Mouse (Mus musculus): ENCODE results near the gene Tmcc2. TPM values are rescaled to one million over a fixed set of nuclear protein-coding genes. Genes with fewer than 3 reads are reported as not detected.

Tmcc2 gene
- polyA plus RNA-seq, 2 experiments: 285 to 327 TPM

GRCm38 (mm10) chr1:132387943-132388342, 3.1 kb downstream of the Tmcc2 start:
- no peak for TF ChIP-seq CTCF (IDR thresholded peaks at IDR 0.05; ENCODE audit: low read depth)
- TF ChIP-seq EP300 (IDR thresholded peaks at IDR 0.05; ENCODE audit: low read depth): no peak
- H3K4me1 ChIP-seq (replicated peaks; ENCODE audit: control insufficient read depth in 2 of 2, insufficient read depth in 2 of 2, low read length in 1 of 2): peaks cover 31 to 51% of the 10 kb centered on the region in 2 experiments
- H3K4me3 ChIP-seq (ENCODE audit: insufficient read depth in 1 of 2, low read depth in 2 of 2, low read length in 2 of 2): peak overlapping the region; percentile 90 to 95
- no peaks in the 10 kb centered on the region for H3K27me3 ChIP-seq (ENCODE audit: control insufficient read depth, insufficient read depth, low read length)
- H3K27ac ChIP-seq: peak overlapping the region; percentile 97
- H3K9me3 ChIP-seq (ENCODE audit: control insufficient read depth, low read length): no peaks in the 10 kb centered on the region
- 38% methylated on average over 4 of the region's 4 CpGs for WGBS (ENCODE audit: insufficient replicate concordance)
- H3K36me3 ChIP-seq (replicated peaks; ENCODE audit: control insufficient read depth, insufficient read depth, low read depth): peaks cover 15% of the 10 kb centered on the region
- peak overlapping the region; percentile 93 for H3K4me2 ChIP-seq (ENCODE audit: low read depth)
- peak; percentile 24 for ATAC-seq (ENCODE audit: insufficient read depth)
- no peak for DNase-seq (ENCODE audit: low read depth in 3 of 3, low spot score in 3 of 3)
- H3K9ac ChIP-seq (replicated peaks): peak overlapping the region; percentile 98

- H3K27me3 ChIP-seq (ENCODE audit: control insufficient read depth, insufficient read depth, low read length): no peaks in the 10 kb centered on the region
- H3K4me2 ChIP-seq (ENCODE audit: low read depth): peak overlapping the region; percentile 93
- WGBS (ENCODE audit: insufficient replicate concordance): 84% methylated on average over 4 of the region's 4 CpGs
- peak overlapping the region; percentile 57 for H3K27ac ChIP-seq
- TF ChIP-seq EP300 (IDR thresholded peaks at IDR 0.05; ENCODE audit: low read depth): no peak
- TF ChIP-seq CTCF (IDR thresholded peaks at IDR 0.05; ENCODE audit: low read depth): no peak
- no peak for ATAC-seq (ENCODE audit: insufficient read depth)
- H3K9ac ChIP-seq (replicated peaks): peak overlapping the region; percentile 24
- peak overlapping the region; percentile 12 to 95; a peak in 3 of 4 replicates for H3K4me3 ChIP-seq (ENCODE audit: insufficient read depth in 1 of 2, low read depth in 2 of 2, low read length in 2 of 2)
- no peaks in the 10 kb centered on the region for H3K9me3 ChIP-seq (ENCODE audit: control insufficient read depth, low read length)
- H3K36me3 ChIP-seq (replicated peaks; ENCODE audit: control insufficient read depth, insufficient read depth, low read depth): peaks cover 21% of the 10 kb centered on the region
- H3K4me1 ChIP-seq (replicated peaks; ENCODE audit: control insufficient read depth in 2 of 2, insufficient read depth in 2 of 2, low read length in 1 of 2): peaks cover 42 to 63% of the 10 kb centered on the region in 2 experiments
- no peak for DNase-seq (ENCODE audit: low read depth in 3 of 3, low spot score in 3 of 3)
Observed at GRCm38 (mm10) chr1:132386266-132386665, 4.8 kb downstream of the Tmcc2 start.

GRCm38 (mm10) chr1:132385711-132386110, 5.4 kb downstream of the Tmcc2 start:
- Histone ChIP-seq H3K9me3 (ENCODE audit: control insufficient read depth, low read length) (no peaks in the 10 kb centered on the region), H3K4me1 (replicated peaks; ENCODE audit: control insufficient read depth in 2 of 2, insufficient read depth in 2 of 2, low read length in 1 of 2) (peaks cover 45 to 66% of the 10 kb centered on the region in 2 experiments), H3K27me3 (ENCODE audit: control insufficient read depth, insufficient read depth, low read length) (no peaks in the 10 kb centered on the region), H3K27ac (peak overlapping the region; percentile 21; the same call in 1 of the 2 replicates), H3K9ac (replicated peaks) (no peak overlapping the region; the same call in 1 of the 2 replicates), H3K36me3 (replicated peaks; ENCODE audit: control insufficient read depth, insufficient read depth, low read depth) (peaks cover 27% of the 10 kb centered on the region), H3K4me2 (ENCODE audit: low read depth) (peak overlapping the region; percentile 93), H3K4me3 (ENCODE audit: insufficient read depth in 1 of 2, low read depth in 2 of 2, low read length in 2 of 2) (peak overlapping the region in 1 of 2 experiments; percentile 95; a peak in 2 of 4 replicates)
- WGBS (ENCODE audit: insufficient replicate concordance): 77% methylated on average over 4 of the region's 4 CpGs
- no peak for DNase-seq (ENCODE audit: low read depth in 3 of 3, low spot score in 3 of 3)
- no peak for ATAC-seq (ENCODE audit: insufficient read depth)
- TF ChIP-seq CTCF (IDR thresholded peaks at IDR 0.05; ENCODE audit: low read depth) (no peak), EP300 (IDR thresholded peaks at IDR 0.05; ENCODE audit: low read depth) (no peak)

GRCm38 (mm10) chr1:132385266-132385665, 5.8 kb downstream of the Tmcc2 start:
- Histone ChIP-seq H3K9ac (replicated peaks) (0 out of 2 replicates have a peak overlapping the region, but pooled peaks have one; percentile 37), H3K4me3 (ENCODE audit: insufficient read depth in 1 of 2, low read depth in 2 of 2, low read length in 2 of 2) (peak overlapping the region in 1 of 2 experiments; percentile 95; a peak in 2 of 4 replicates), H3K9me3 (ENCODE audit: control insufficient read depth, low read length) (no peaks in the 10 kb centered on the region), H3K27me3 (ENCODE audit: control insufficient read depth, insufficient read depth, low read length) (no peaks in the 10 kb centered on the region), H3K27ac (peak overlapping the region; percentile 21), H3K36me3 (replicated peaks; ENCODE audit: control insufficient read depth, insufficient read depth, low read depth) (peaks cover 31% of the 10 kb centered on the region), H3K4me1 (replicated peaks; ENCODE audit: control insufficient read depth in 2 of 2, insufficient read depth in 2 of 2, low read length in 1 of 2) (peaks cover 48 to 68% of the 10 kb centered on the region in 2 experiments), H3K4me2 (ENCODE audit: low read depth) (peak overlapping the region; percentile 93)
- WGBS (ENCODE audit: insufficient replicate concordance): 53% methylated on average over 14 of the region's 14 CpGs
- DNase-seq (ENCODE audit: low read depth in 3 of 3, low spot score in 3 of 3): no peak
- ATAC-seq (ENCODE audit: insufficient read depth): no peak
- TF ChIP-seq CTCF (IDR thresholded peaks at IDR 0.05; ENCODE audit: low read depth) (no peak), EP300 (IDR thresholded peaks at IDR 0.05; ENCODE audit: low read depth) (no peak)

- Histone ChIP-seq H3K4me1 (replicated peaks; ENCODE audit: control insufficient read depth in 2 of 2, insufficient read depth in 2 of 2, low read length in 1 of 2) (peaks cover 59 to 78% of the 10 kb centered on the region in 2 experiments), H3K4me3 (ENCODE audit: insufficient read depth in 1 of 2, low read depth in 2 of 2, low read length in 2 of 2) (no peak overlapping the region), H3K36me3 (replicated peaks; ENCODE audit: control insufficient read depth, insufficient read depth, low read depth) (peaks cover 43% of the 10 kb centered on the region), H3K9ac (replicated peaks) (no peak overlapping the region; the same call in 1 of the 2 replicates), H3K27ac (peak overlapping the region; percentile 43), H3K4me2 (ENCODE audit: low read depth) (peak overlapping the region; percentile 75), H3K27me3 (ENCODE audit: control insufficient read depth, insufficient read depth, low read length) (no peaks in the 10 kb centered on the region), H3K9me3 (ENCODE audit: control insufficient read depth, low read length) (no peaks in the 10 kb centered on the region)
- WGBS (ENCODE audit: insufficient replicate concordance): 83% methylated on average over 8 of the region's 8 CpGs
- no peak for ATAC-seq (ENCODE audit: insufficient read depth)
- DNase-seq (ENCODE audit: low read depth in 3 of 3, low spot score in 3 of 3): no peak
- no peak for TF ChIP-seq EP300 (IDR thresholded peaks at IDR 0.05; ENCODE audit: low read depth)
- TF ChIP-seq CTCF (IDR thresholded peaks at IDR 0.05; ENCODE audit: low read depth): no peak
Observed at GRCm38 (mm10) chr1:132384001-132384554, 7.0 kb downstream of the Tmcc2 start.
